Mouse (Mus musculus) lung, postnatal 4 days (tissue): Measurements from ENCODE around the gene Esp4.
"Not testable (repeated sequence)": the region's sequence is repeated elsewhere in the genome, so short reads cannot be mapped to it uniquely, and the experiment has no call there.

Experiments used
- DNase-seq, 2 experiments: peaks; one replicate each; pipeline ENCODE4 v3.0.0; 2021

The Esp4 gene

DNA sequence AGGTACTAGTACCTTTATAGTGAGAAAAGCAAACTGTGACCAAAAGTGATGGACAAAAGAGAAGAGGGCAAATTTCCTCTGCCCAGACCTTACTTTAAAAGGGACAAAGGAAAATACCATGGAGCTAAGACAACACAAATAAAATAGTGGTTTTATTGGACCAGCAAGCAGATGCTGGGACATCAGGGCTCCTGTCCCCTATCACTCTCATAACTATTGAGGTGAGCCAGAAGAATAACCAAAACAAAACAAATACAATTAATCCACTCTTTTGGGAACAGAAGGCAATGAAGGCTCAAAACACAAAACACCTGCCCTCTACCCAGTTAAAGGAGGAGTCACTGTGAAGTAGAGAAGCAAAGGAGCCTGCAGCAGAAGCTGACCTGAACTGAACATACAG is at the start of gene Esp4:
Esp4 (plus strand) TSS at position 301 of the 400 bp plus-strand sequence.
- DNase-seq: no peak

DNA sequence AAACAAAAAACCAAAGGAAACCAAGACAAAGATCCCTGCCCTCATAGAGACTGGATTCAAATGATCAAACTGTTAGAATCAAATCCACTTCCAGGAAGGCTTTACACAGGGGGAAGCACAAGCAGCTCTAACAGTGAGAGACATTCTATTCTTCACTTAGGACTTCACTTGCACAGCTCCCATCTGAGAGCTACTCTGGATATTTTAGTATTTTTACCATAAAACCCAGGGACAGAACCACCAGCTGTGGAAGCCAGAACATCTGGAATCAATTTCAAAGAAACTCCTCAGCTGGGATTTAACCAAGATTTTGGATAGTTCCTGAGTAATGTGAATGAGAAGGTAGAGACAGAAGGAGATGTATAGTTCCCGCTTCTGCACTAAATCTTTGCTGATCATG is 44.9 kb upstream of the Esp4 start:
- DNase-seq: no peak

DNA sequence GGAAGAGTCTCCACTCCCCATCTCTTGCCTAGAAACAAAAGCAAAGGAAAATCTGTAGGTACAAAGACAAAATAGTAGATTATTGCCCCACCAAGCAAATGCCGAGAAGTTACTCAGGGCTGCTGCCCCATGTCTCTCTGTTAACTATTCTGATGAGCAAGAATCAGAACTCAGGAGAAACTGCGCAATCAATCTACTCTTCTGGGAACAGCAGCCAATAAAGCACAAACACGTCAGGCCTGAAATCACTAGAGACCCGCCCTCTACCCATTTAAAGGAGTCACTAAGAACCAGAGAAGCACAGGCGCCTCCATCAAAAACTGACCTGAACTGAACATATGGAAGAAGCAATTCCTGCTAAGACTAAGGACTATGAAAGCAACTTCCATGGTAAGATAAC is 37.2 kb upstream of the Esp4 start, which contains the start of gene Esp6:
Esp6 (plus strand) TSS at position 301 of the 400 bp plus-strand sequence.
- DNase-seq: no peak

DNA sequence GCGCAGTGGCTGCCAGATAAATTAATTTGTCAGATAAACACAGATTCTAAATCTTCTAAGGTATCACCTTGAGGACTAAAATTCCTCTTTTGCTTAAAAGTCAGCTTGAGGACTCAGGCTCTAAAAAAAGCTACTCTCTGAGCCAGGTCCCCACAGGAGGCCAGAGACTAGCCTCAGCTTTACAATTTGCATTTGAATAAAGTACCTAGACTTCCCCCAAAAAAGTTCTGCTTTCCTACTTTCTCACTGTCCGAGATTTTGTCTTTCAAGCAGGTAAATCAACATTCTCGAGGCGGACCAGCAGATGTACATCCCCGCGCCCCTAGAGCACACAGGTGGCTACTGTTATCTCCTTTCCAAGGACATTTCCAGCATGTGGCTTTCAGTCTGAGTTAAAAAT is 14.5 kb upstream of the Esp4 start:
- not testable (repeated sequence) for DNase-seq

DNA sequence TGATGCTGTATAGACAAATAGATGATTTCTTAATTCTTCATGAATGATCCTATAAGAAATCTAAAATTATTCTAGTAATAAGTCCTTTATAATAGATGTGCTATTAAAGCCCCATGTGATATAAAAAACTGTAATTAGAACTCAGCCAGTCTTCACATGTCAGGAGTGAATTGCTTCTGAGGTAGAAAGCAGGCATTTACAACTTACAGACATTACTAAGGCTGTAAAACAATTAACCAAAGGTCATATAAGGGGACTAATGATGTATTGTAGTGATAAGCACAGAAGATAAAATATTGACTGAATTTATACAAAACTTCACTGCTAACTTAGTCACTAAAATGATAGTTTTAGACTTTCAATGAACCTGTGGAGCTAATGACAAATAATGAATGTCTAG is 7.1 kb upstream of the Esp4 start:
- no peak for DNase-seq

DNA sequence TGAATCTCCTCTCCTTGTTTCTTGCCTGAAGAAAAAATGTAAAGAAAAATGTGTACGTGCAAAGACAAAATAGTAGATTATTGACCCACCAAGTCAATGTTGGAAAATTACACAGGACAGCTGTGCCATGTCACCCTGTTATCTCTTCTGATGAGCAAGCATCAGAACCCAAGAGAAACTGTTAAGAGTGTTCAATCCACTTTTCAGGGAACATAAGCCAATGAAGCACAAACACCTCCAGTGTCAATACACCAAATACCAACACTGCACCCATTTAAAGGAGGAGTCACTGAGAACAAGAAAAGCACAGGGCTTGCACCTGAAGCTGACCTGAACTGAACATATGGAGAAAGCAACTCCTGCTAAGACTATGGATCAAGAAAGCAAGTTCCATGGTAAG is 33.4 kb downstream of the Esp4 start, which contains the start of gene Esp3:
Esp3 (plus strand) TSS at position 301 of the 400 bp plus-strand sequence.
- not testable (repeated sequence) for DNase-seq
